Mouse (Mus musculus): ENCODE measurements around the gene Slc25a21. TPM values are rescaled to one million over a fixed set of nuclear protein-coding genes. Genes with fewer than 3 reads are reported as not detected.

The Slc25a21 gene
- polyA plus RNA-seq, 1 experiment from 2014 or later = 22.7 TPM

- no peak overlapping the region for H3K4me3 ChIP-seq (replicated peaks)
- ATAC-seq (ENCODE audit: insufficient read depth) = no peak
- H3K27me3 ChIP-seq = no peaks in the 10 kb centered on the region
- H3K9me3 ChIP-seq (replicated peaks) = no peaks in the 10 kb centered on the region
- H3K4me2 ChIP-seq = no peak overlapping the region
- no peak overlapping the region for H3K27ac ChIP-seq (replicated peaks)
- no peak overlapping the region for H3K9ac ChIP-seq
- no peaks in the 10 kb centered on the region for H3K4me1 ChIP-seq (replicated peaks)
- no peaks in the 10 kb centered on the region for H3K36me3 ChIP-seq (replicated peaks)
- WGBS (ENCODE audit: insufficient replicate concordance) = 50% methylated on average over 3 of the region's 3 CpGs
Observed at GRCm38 (mm10) chr12:56940861-56941260, 256.4 kb downstream of the Slc25a21 start.

DNA sequence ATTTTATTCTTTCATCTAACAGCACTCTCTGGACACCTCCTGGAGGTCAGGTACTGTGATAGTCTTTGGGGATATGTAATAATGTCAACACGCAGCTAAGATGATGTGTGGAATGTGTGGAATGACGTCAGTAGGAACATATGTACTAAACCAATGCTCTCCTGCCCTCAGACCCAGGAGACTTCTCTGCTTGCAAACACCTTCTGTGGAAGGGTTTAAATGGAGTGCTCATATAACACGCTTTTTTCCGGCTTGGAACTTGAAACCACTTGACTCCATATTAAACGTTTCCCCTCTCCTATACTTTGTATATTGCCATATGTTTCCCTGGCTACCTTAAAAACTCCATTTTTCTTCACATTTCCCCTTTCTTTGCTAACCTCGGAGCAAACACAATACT is 279.1 kb downstream of the Slc25a21 start:
- Histone ChIP-seq H3K4me2 (no peak overlapping the region), H3K4me3 (replicated peaks) (no peak overlapping the region), H3K4me1 (replicated peaks) (no peaks in the 10 kb centered on the region), H3K9ac (no peak overlapping the region), H3K27me3 (no peaks in the 10 kb centered on the region), H3K36me3 (replicated peaks) (no peaks in the 10 kb centered on the region), H3K27ac (replicated peaks) (no peak overlapping the region), H3K9me3 (replicated peaks) (no peaks in the 10 kb centered on the region)
- WGBS (ENCODE audit: insufficient replicate concordance) = 75% methylated on average over 6 of the region's 6 CpGs
- ATAC-seq (ENCODE audit: insufficient read depth) = no peak

DNA sequence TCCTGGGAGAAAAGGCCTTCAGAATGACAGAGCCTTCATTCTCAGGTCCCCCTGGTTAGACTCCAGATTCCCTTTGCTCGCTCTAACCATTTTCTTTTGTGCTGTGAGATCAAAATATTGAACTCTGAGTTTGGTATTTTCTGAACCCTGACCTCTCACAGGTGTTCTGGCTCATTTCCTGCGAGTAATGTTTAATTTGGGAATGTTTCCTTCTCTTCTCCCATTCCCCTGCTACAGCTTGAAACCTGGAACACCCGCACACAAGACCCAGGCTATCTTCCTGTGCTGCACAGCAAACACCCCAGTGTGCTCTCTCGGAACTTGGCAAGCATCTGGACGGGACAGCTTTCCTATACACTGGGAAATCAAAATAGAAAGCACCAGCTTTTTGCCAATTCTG is 290.8 kb downstream of the Slc25a21 start:
- Histone ChIP-seq H3K36me3 (replicated peaks) (no peaks in the 10 kb centered on the region), H3K27me3 (no peaks in the 10 kb centered on the region), H3K4me3 (replicated peaks) (no peak overlapping the region), H3K4me2 (no peak overlapping the region), H3K27ac (replicated peaks) (no peak overlapping the region), H3K9me3 (replicated peaks) (no peaks in the 10 kb centered on the region), H3K4me1 (replicated peaks) (no peaks in the 10 kb centered on the region), H3K9ac (no peak overlapping the region)
- no peak for ATAC-seq (ENCODE audit: insufficient read depth)
- 68% methylated on average over 5 of the region's 5 CpGs for WGBS (ENCODE audit: insufficient replicate concordance)

DNA sequence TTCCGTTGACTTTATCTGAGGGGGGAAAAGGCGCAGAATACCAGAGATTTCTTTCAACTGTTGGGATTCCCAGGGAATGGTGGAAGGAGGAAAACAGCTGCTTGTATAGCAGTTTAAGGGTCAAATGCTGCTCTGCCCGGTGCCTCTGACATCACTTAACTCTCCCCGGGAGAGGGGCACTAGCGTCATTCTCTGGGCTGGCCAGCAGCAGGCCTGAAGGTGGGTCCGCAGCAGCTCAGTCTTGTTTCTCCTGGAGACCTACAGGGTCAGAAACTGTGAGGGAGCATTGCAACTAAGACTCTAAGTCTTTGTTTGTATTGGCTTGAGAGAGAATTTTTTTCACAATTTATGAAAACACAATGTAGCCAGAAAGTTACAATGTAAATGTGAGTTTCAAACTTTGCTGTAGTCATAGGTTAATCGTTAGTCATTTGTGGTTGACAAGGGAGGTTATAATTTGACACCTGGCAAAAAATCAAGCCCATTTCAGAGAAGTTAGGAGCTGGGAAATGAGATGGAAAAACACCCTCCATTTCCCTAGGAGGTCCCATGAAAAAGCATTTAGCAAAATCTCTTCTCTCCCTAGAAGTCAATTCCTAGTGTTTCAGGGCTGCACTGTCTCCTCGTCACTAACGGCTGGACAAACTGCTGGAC is 291.5 kb downstream of the Slc25a21 start:
- Histone ChIP-seq H3K9me3 (replicated peaks) (no peaks in the 10 kb centered on the region), H3K9ac (no peak overlapping the region), H3K4me2 (no peak overlapping the region), H3K27ac (replicated peaks) (no peak overlapping the region), H3K36me3 (replicated peaks) (no peaks in the 10 kb centered on the region), H3K4me3 (replicated peaks) (no peak overlapping the region), H3K27me3 (no peaks in the 10 kb centered on the region), H3K4me1 (replicated peaks) (no peaks in the 10 kb centered on the region)
- ATAC-seq (ENCODE audit: insufficient read depth) = no peak
- 61% methylated on average over 9 of the region's 9 CpGs for WGBS (ENCODE audit: insufficient replicate concordance)

DNA sequence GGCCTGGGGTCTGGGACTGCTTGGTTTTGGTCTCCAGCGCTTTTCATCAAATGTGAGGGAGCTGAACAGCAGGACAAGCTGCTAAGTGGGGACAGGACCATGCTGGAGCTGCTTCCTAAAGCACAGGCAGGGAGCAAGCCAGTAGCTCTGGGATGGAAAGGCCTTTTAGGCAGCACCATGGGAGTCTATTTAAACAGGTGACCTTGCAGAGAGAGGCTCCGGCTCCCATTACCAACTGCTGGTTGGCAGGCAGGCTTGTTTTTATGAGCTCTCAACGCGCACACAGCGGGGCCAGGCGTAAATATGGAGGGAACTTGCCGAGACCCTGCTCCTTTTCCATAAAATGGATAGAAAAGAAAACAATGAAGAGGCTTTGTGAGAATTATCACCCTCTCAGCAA is 292.1 kb downstream of the Slc25a21 start:
- H3K9me3 ChIP-seq (replicated peaks) = no peaks in the 10 kb centered on the region
- H3K4me2 ChIP-seq = no peak overlapping the region
- WGBS (ENCODE audit: insufficient replicate concordance) = 63% methylated on average over 7 of the region's 7 CpGs
- H3K9ac ChIP-seq = no peak overlapping the region
- H3K27ac ChIP-seq (replicated peaks) = no peak overlapping the region
- H3K4me3 ChIP-seq (replicated peaks) = no peak overlapping the region
- no peaks in the 10 kb centered on the region for H3K36me3 ChIP-seq (replicated peaks)
- ATAC-seq (ENCODE audit: insufficient read depth) = no peak
- H3K4me1 ChIP-seq (replicated peaks) = no peaks in the 10 kb centered on the region
- H3K27me3 ChIP-seq = no peaks in the 10 kb centered on the region

DNA sequence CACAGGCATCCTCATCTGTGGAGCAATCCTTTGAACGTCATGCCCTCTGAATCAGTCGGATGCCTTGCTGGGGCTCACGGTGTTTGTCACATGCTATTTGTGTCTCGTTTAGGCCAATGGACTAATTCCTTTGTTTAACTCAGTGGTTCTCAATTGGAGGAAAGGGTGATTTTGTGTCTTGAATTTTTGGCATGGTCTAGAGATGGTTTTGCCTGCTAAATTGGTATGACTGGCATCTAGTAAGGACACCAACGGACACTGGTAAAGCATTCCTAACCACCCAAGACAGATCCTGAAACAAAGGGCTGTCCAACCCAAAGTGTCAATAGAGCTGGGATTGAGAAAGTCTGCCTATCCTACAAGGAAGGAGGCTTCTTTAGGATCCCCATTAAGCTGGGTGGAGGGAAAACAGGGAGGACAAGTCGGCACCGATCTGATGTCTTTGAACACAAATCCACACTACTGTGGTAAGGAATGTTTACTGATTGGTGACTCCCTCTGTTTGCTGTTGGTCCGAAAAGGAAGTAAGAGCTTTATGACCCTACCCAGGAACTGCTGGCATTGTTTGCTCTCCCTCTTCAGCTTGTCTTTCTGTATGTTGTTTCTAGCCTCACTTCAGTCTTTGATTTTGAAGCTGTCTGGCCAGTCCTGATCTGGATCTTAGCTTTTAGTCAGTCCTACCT is 294.4 kb downstream of the Slc25a21 start:
- Histone ChIP-seq H3K4me3 (replicated peaks) (no peak overlapping the region), H3K36me3 (replicated peaks) (no peaks in the 10 kb centered on the region), H3K4me1 (replicated peaks) (no peaks in the 10 kb centered on the region), H3K27ac (replicated peaks) (no peak overlapping the region), H3K9ac (no peak overlapping the region), H3K27me3 (no peaks in the 10 kb centered on the region), H3K9me3 (replicated peaks) (no peaks in the 10 kb centered on the region), H3K4me2 (no peak overlapping the region)
- ATAC-seq (ENCODE audit: insufficient read depth) = no peak
- 57% methylated on average over 8 of the region's 8 CpGs for WGBS (ENCODE audit: insufficient replicate concordance)

- Histone ChIP-seq H3K27ac (replicated peaks) (no peak overlapping the region), H3K27me3 (no peaks in the 10 kb centered on the region), H3K4me1 (replicated peaks) (no peaks in the 10 kb centered on the region), H3K4me3 (replicated peaks) (no peak overlapping the region), H3K9me3 (replicated peaks) (no peaks in the 10 kb centered on the region), H3K9ac (no peak overlapping the region), H3K4me2 (no peak overlapping the region), H3K36me3 (replicated peaks) (no peaks in the 10 kb centered on the region)
- 76% methylated on average over 8 of the region's 8 CpGs for WGBS (ENCODE audit: insufficient replicate concordance)
- ATAC-seq (ENCODE audit: insufficient read depth) = no peak
Observed at GRCm38 (mm10) chr12:56897976-56898375, 299.3 kb downstream of the Slc25a21 start.

GRCm38 (mm10) chr12:56897221-56897937 is 299.9 kb downstream of the Slc25a21 start:
- Histone ChIP-seq H3K27me3 (no peaks in the 10 kb centered on the region), H3K4me1 (replicated peaks) (no peaks in the 10 kb centered on the region), H3K9me3 (replicated peaks) (no peaks in the 10 kb centered on the region), H3K4me2 (no peak overlapping the region), H3K9ac (no peak overlapping the region), H3K27ac (replicated peaks) (no peak overlapping the region), H3K4me3 (replicated peaks) (no peak overlapping the region), H3K36me3 (replicated peaks) (no peaks in the 10 kb centered on the region)
- ATAC-seq (ENCODE audit: insufficient read depth) = peak; percentile 47; the same call in 1 of the 2 replicates
- whole genome bisulfite sequencing (ENCODE audit: insufficient replicate concordance) = 73% methylated on average over 8 of the region's 8 CpGs

DNA sequence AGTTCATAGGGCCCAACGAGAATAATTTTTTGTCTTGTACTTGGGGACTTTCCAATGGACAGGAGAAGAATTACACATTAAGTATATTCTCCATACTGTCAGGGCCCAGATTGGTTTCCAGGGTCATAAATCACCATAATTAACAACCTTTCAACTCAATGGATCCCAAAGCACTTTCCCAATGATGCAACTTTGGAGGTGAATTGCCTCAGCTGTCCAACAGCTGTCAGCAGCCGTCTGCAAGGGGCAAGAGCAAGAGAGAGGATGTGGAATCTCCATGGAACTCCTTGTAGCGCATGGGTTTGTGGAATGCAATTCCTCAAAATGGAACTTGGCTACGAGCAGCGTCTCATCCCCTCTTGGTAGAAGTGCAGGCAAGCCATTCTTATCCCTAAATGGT is 302.3 kb downstream of the Slc25a21 start:
- Histone ChIP-seq H3K4me2 (no peak overlapping the region), H3K27ac (replicated peaks) (no peak overlapping the region), H3K9ac (no peak overlapping the region), H3K4me1 (replicated peaks) (no peaks in the 10 kb centered on the region), H3K27me3 (no peaks in the 10 kb centered on the region), H3K9me3 (replicated peaks) (no peaks in the 10 kb centered on the region), H3K4me3 (replicated peaks) (no peak overlapping the region), H3K36me3 (replicated peaks) (no peaks in the 10 kb centered on the region)
- WGBS (ENCODE audit: insufficient replicate concordance) = 78% methylated on average over 5 of the region's 5 CpGs
- no peak for ATAC-seq (ENCODE audit: insufficient read depth)

- H3K4me1 ChIP-seq (replicated peaks) = no peaks in the 10 kb centered on the region
- no peaks in the 10 kb centered on the region for H3K9me3 ChIP-seq (replicated peaks)
- no peaks in the 10 kb centered on the region for H3K27me3 ChIP-seq
- H3K36me3 ChIP-seq (replicated peaks) = no peaks in the 10 kb centered on the region
- H3K4me2 ChIP-seq = no peak overlapping the region
- WGBS (ENCODE audit: insufficient replicate concordance) = 57% methylated on average over 6 of the region's 6 CpGs
- H3K9ac ChIP-seq = no peak overlapping the region
- no peak for ATAC-seq (ENCODE audit: insufficient read depth)
- H3K27ac ChIP-seq (replicated peaks) = no peak overlapping the region
- no peak overlapping the region for H3K4me3 ChIP-seq (replicated peaks)
Observed at GRCm38 (mm10) chr12:56890891-56891726, 306.2 kb downstream of the Slc25a21 start.

GRCm38 (mm10) chr12:56877796-56878195 is 319.5 kb downstream of the Slc25a21 start:
- Histone ChIP-seq H3K36me3 (replicated peaks) (no peaks in the 10 kb centered on the region), H3K27ac (replicated peaks) (no peak overlapping the region), H3K9ac (no peak overlapping the region), H3K9me3 (replicated peaks) (no peaks in the 10 kb centered on the region), H3K4me2 (no peak overlapping the region), H3K27me3 (no peaks in the 10 kb centered on the region), H3K4me1 (replicated peaks) (no peaks in the 10 kb centered on the region), H3K4me3 (replicated peaks) (no peak overlapping the region)
- WGBS (ENCODE audit: insufficient replicate concordance) = 71% methylated on average over 3 of the region's 3 CpGs
- ATAC-seq (ENCODE audit: insufficient read depth) = no peak

Measured in liver, embryonic 15.5 days (tissue).